Mouse (Mus musculus) myocyte (in vitro differentiated cells): ENCODE measurements around the gene Prl4a1. TPM values are rescaled to one million over a fixed set of nuclear protein-coding genes. Genes with fewer than 3 reads are reported as not detected.

Experiments used
- H3K27me3 ChIP-seq: one replicate; pipeline ENCODE4 v1.6.1; 2011; ENCODE audit not compliant: control insufficient read depth, insufficient read depth, insufficient read length
- H3K36me3 ChIP-seq: one replicate; pipeline ENCODE4 v1.6.1; 2011; ENCODE audit not compliant: control insufficient read depth, insufficient read depth
- H3K4me2 ChIP-seq: one replicate; pipeline ENCODE4 v1.6.1; 2011; ENCODE audit warnings: low read depth, control low read depth
- H3K4me3 ChIP-seq: one replicate; pipeline ENCODE4 v1.5.1; 2011; ENCODE audit warnings: mild to moderate bottlenecking, control low read depth, moderate library complexity
- H3K79me2 ChIP-seq: one replicate; pipeline ENCODE4 v1.6.1; 2011; ENCODE audit not compliant: control insufficient read depth, insufficient read depth
- H3ac ChIP-seq: one replicate; pipeline ENCODE4 v1.6.1; 2011; ENCODE audit not compliant: control insufficient read depth, insufficient read length
- CEBPB ChIP-seq: IDR thresholded peaks from 2 replicates; pipeline ENCODE4 v1.6.1; 2011; ENCODE audit warnings: mild to moderate bottlenecking, moderate library complexity; ENCODE audit not compliant: poor library complexity, insufficient read depth, severe bottlenecking
- E2F4 ChIP-seq: IDR thresholded peaks from one replicate; pipeline ENCODE4 v1.6.1; 2011; ENCODE audit warnings: mild to moderate bottlenecking, control low read depth, moderate library complexity; ENCODE audit not compliant: insufficient read depth
- MAX ChIP-seq: IDR thresholded peaks from one replicate; pipeline ENCODE4 v1.6.1; 2011; ENCODE audit warnings: low read depth, mild to moderate bottlenecking, control low read depth
- MYOD1 ChIP-seq, 3 experiments: IDR thresholded peaks; one replicate each; pipeline ENCODE4 v1.6.1; 2011; ENCODE audit warnings: control low read depth in 2 of 3, low read depth in 2 of 3, mild to moderate bottlenecking in 2 of 3, moderate library complexity in 1 of 3; ENCODE audit not compliant: insufficient read length in 2 of 3, control insufficient read depth in 1 of 3
- MYOG ChIP-seq, 3 experiments: IDR thresholded peaks; one replicate each; pipeline ENCODE4 v1.6.1; 2011; ENCODE audit warnings: control low read depth in 2 of 3, low read depth in 2 of 3, mild to moderate bottlenecking in 2 of 3; ENCODE audit not compliant: insufficient read length in 2 of 3, control insufficient read depth in 1 of 3, insufficient read depth in 1 of 3
- POLR2A ChIP-seq: IDR thresholded peaks from one replicate; pipeline ENCODE4 v1.6.1; 2011; ENCODE audit warnings: low read depth, mild to moderate bottlenecking, control low read depth, moderate library complexity; ENCODE audit not compliant: insufficient read length
- POLR2AphosphoS2 ChIP-seq: IDR thresholded peaks from one replicate; pipeline ENCODE4 v1.6.1; 2011; ENCODE audit warnings: low read depth, control low read depth; ENCODE audit not compliant: insufficient read length
- REST ChIP-seq: IDR thresholded peaks from one replicate; pipeline ENCODE4 v1.6.1; 2011; ENCODE audit warnings: mild to moderate bottlenecking, control low read depth, moderate library complexity; ENCODE audit not compliant: insufficient read depth, insufficient read length
- SRF ChIP-seq: IDR thresholded peaks from one replicate; pipeline ENCODE4 v1.6.1; 2011; ENCODE audit warnings: low read depth; ENCODE audit not compliant: control insufficient read depth, insufficient read length
- TCF12 ChIP-seq: IDR thresholded peaks from one replicate; pipeline ENCODE4 v1.6.1; 2011; ENCODE audit warnings: mild to moderate bottlenecking, control low read depth; ENCODE audit not compliant: poor library complexity, insufficient read depth, severe bottlenecking
- TCF3 ChIP-seq: IDR thresholded peaks from one replicate; pipeline ENCODE4 v1.6.1; 2011; ENCODE audit warnings: low read depth, control low read depth; ENCODE audit not compliant: insufficient read length
- USF1 ChIP-seq: IDR thresholded peaks from one replicate; pipeline ENCODE4 v1.6.1; 2011; ENCODE audit warnings: low read depth, mild to moderate bottlenecking, control low read depth, moderate library complexity
- polyA plus RNA-seq: library from polyadenylated mRNA; unstranded; fragments of >200 nt; fragmentation: generic; extraction: Trizol; gene quantifications from one replicate; pipeline ENCODE4 v1.2.1, GENCODE M21; 2012; ENCODE audit warnings: missing spikeins

The Prl4a1 gene
- polyA plus RNA-seq, 1 experiment, result not detected

DNA sequence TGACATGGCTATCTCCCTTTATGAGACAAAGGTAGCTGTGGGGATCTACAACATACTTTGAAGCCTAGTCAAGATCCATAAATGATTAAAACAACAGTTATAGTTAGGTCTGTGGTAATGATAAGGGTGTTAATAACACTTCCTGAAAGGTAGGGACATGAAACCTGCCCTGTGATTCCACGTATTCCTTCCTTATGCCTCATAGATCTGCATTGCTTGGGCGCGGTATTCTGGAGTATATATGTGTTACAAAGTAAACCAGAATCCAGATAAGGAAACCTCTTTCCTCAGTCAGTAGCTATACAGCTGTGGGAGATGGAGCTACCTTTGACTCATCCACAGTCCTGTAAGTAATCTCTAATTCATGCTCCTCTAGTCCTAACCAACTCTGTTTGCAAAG lies 53.3 kb downstream of the Prl4a1 start:
- Histone ChIP-seq H3K27me3 (no peaks in the 10 kb centered on the region), H3K79me2 (no peaks in the 10 kb centered on the region), H3ac (no peak overlapping the region), H3K4me3 (no peak overlapping the region), H3K4me2 (no peak overlapping the region), H3K36me3 (no peaks in the 10 kb centered on the region)
- no peak for TF ChIP-seq TCF12
- TF ChIP-seq E2F4, result no peak
- no peak for TF ChIP-seq POLR2A
- no peak for TF ChIP-seq MYOG (IDR thresholded peaks at IDR 0.05; ENCODE audit: control insufficient read depth in 1 of 3, insufficient read depth in 1 of 3, insufficient read length in 2 of 3, low read depth in 2 of 3)
- no peak for TF ChIP-seq TCF3
- TF ChIP-seq REST, result no peak
- no peak for TF ChIP-seq MAX
- no peak for TF ChIP-seq USF1
- TF ChIP-seq MYOD1 (IDR thresholded peaks at IDR 0.05; ENCODE audit: control insufficient read depth in 1 of 3, insufficient read length in 2 of 3, low read depth in 2 of 3), result no peak
- no peak for TF ChIP-seq POLR2AphosphoS2
- no peak for TF ChIP-seq SRF
- no peak for TF ChIP-seq CEBPB

Other genes starting within 250 kb of the Prl4a1 start
- gene Prl7c1, start 235.4 kb upstream of the Prl4a1 start, polyA plus RNA-seq, result not detected
- not detected for gene Prl2a1, start 214.6 kb upstream of the Prl4a1 start, polyA plus RNA-seq
- not detected for gene Prl2c1, start 166.9 kb upstream of the Prl4a1 start, polyA plus RNA-seq
- not detected for gene Prl5a1, start 126.3 kb downstream of the Prl4a1 start, polyA plus RNA-seq
- 1,646 TPM for gene Gm11361, start 241.3 kb downstream of the Prl4a1 start, polyA plus RNA-seq